Mouse (Mus musculus): Measurements from ENCODE around the gene Lgr4.

Lgr4 gene

DNA sequence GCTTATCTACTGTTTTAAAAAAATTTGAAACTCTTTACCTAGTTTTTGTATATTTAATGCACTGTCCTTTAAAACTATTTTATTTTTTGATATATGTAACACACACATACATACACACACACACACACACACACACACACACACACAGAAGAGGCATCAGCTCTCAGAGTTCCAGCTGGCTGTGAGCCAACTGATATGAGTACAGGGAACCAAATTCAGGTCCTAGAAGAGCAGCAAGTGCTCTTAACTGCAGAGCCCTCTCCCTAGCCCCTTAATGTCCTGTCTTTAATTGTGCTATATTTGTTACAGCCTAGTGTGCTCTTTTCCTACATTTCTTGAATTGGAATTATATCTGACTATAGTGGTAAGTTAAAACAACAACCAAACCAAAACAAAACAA, 61.8 kb downstream of the Lgr4 start:
- no peak for DNase-seq (ENCODE audit: low spot score)

- DNase-seq (ENCODE audit: low spot score), result no peak
Measured at GRCm38 (mm10) chr2:109983435-109983834, 66.0 kb downstream of the Lgr4 start.

DNA sequence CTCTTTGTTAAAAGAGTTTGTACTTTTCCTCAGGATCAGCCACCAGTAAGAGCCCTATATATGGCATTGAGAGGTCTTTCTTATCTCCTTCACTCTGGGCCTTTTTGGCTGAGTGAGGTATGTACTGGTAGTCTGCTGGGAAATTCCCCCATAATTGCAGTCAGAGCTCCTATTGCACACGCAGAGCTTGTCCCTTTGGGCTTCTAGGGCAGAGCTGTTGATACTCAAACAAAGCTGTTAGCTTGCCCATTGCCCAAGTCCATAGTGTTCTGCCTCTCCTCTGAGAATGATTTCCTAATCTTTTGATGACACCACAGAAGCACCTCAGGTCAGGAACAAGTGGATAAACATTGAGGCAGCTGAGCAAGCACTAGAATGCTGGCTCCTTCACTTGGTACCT, 67.5 kb downstream of the Lgr4 start:
- DNase-seq (ENCODE audit: low spot score), result no peak

GRCm38 (mm10) chr2:109985560-109985959, 68.1 kb downstream of the Lgr4 start:
- DNase-seq (ENCODE audit: low spot score), result no peak

DNA sequence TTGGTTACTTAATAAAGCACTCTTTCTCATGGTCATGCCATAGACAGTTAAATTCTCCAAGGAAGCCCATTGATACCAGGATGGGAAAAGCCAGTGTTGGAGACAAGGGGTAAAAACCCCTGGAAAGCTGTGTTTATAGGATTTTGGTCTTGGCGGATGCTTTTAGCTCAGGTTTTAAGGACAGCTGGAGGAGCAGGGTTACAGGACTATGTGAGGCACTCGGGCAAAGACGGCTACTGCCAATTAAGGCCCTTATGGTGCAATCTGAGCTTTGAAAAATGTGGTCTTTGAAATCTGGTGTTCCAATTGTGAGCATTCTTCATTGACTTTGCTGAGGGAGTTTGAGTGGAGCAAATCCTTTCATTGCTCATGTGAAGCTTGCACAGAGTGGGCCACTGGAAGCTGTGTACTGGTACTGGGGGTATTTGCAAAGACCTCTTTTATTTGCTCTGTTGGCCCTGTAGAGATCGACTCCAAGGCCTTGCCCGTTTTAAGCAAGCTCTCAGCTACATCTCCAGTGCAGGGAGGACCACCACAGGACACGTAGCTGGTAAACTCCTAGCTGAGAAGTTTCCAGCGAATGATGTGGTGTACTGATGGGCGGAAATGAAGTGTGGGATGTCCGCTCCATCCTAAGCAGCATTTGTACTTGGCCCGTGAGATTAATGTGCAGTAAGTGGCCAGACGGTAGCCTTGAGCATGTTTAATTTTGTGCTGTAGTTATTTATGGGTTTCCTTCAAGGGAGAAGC, 68.8 kb downstream of the Lgr4 start:
- no peak for DNase-seq (ENCODE audit: low spot score)

GRCm38 (mm10) chr2:109987946-109988345, 70.5 kb downstream of the Lgr4 start:
- no peak for DNase-seq (ENCODE audit: low spot score)

DNA sequence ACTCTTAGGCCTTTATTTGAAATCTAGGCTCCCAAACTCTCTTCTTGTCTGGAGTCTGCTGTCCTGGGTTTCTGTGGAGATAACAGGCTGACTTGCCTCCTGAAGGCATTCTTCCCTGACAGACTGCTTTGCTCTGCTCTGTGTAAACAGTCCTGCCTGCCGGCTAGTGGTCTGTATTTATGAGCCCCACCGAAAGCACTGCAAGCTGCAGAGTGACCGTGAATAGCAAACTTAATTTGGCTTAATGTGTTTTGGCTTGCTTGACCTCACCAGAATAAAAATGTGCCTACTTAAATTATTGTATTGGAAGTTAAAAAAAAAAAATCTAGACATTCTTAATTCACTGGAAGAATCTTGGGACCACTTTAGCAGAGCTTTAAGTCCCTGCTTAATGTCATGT, 71.7 kb downstream of the Lgr4 start:
- DNase-seq (ENCODE audit: low spot score), result no peak

DNA sequence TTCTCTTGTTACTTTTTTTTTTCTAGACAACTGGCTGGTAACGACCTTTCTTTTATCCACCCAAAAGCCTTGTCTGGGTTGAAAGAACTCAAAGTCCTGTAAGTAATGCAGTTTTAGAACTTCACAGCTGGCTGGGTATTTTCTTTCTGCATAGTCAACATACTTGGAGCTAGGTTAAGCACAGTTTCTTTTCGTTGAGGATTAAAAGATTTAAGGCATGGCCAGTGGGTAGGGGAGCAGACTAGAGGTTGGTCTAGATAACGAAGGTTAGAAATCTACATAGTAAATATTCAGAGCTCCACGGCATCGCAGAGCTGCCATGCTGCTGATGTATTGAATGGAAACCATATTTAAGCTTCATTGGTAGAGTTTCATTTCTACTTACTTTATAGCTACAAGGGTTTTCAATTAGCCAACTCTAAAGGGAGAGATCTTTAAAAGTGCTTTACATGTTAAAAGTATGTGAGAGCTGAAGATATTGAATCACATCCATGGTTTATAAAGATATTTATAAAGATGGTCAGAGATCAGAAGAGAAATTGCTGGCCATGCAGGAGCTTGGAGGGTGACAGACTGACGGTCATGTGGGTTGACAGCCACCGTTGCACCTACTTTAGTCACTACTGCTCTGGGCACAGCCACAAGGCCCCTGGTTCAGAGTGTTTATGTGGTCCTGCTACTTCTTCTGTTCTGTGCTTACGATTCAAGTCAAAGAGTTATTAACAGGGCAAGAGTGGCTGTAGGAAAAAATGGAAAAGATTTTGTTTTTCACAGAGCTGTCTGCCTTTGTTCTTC, 72.4 kb downstream of the Lgr4 start:
- no peak for DNase-seq (ENCODE audit: low spot score)

GRCm38 (mm10) chr2:109991754-109992153, 74.3 kb downstream of the Lgr4 start:
- no peak for DNase-seq (ENCODE audit: low spot score)

DNA sequence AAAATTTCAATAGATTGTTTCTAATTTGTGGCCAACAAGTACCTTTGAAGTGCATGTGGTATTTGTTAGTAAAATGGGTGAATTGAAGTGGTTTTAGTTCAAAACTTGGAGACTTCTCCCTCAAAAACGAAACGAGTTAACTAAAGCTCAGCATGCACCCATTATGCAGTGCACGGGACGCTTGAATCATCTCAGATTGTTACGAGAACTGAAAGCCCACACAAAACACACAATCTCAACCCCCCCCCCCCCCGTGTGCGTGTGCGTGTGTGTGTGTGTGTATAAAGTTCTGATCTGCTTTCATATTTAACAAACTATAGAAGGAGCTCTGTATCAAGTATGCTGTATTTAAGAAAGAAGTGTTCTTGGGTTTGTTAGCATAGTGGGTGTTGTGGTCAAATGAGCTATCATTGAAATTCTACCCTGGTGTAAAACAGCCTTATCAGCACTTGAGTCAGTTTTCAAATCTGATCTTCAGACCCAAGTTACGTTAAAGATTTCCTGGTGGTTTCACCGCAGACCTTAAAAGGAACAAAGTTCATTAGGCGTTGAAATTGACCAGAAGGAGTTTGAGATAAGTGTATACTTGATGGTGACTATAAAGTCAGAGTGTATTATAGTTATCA, 75.1 kb downstream of the Lgr4 start:
- DNase-seq (ENCODE audit: low spot score), result no peak

DNA sequence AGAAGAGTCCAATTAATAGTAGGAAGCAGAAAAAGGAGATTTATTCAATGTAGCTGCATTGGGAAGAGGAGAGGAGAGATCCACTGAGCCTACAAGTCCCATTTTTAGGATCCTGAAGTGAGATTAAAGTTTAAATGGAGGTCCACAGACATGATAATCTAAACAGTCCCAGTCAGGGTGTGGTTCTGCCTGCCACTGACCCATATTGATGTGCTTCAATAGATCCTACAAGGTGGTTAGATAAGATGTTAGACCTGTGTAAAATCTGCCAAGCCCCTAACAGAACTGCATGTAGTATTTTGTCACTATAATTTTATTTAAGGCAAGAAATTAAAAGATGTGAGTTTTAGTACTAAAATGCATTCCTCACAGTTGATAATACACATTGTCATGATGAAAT, 76.0 kb downstream of the Lgr4 start:
- DNase-seq (ENCODE audit: low spot score), result no peak

- DNase-seq (ENCODE audit: low spot score), result no peak
Measured at GRCm38 (mm10) chr2:109995061-109995460, 77.6 kb downstream of the Lgr4 start.

GRCm38 (mm10) chr2:109996411-109996810, 79.0 kb downstream of the Lgr4 start:
- no peak for DNase-seq (ENCODE audit: low spot score)

- DNase-seq (ENCODE audit: low spot score), result no peak
Measured at GRCm38 (mm10) chr2:110004668-110005067, 87.2 kb downstream of the Lgr4 start.

- DNase-seq (ENCODE audit: low spot score), result no peak
Measured at GRCm38 (mm10) chr2:110005164-110005563, 87.7 kb downstream of the Lgr4 start.

- DNase-seq (ENCODE audit: low spot score), result no peak
Measured at GRCm38 (mm10) chr2:110005596-110006239, 88.3 kb downstream of the Lgr4 start.

- DNase-seq (ENCODE audit: low spot score), result no peak
Measured at GRCm38 (mm10) chr2:110007423-110008267, 90.2 kb downstream of the Lgr4 start.

GRCm38 (mm10) chr2:110009449-110009848, 92.0 kb downstream of the Lgr4 start:
- no peak for DNase-seq (ENCODE audit: low spot score)

GRCm38 (mm10) chr2:110012184-110012725, 94.8 kb downstream of the Lgr4 start:
- no peak for DNase-seq (ENCODE audit: low spot score)

DNA sequence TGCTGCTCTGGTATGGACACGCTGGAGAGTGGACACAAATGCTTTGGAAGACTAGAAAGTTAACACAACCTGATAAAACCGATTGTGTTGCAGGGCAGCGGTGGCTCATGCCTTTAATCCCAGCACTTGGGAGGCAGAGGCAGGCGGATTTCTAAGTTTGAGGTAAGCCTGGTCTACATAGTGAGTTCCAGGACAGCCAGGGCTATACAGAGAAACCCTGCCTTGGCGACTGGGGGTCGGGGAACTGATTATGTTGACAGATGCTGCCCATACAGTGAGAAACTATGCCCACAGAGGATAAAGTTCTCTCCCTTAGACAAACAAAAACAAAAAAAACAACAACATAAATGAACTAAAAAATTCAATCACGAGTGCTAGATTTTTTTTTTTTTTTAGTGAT, 99.6 kb downstream of the Lgr4 start:
- no peak for DNase-seq (ENCODE audit: low spot score)
